Mouse (Mus musculus) adrenal gland, postnatal 10 days (tissue): ENCODE results near the gene A030014E15Rik. TPM values are rescaled to one million over a fixed set of nuclear protein-coding genes. Genes with fewer than 3 reads are reported as not detected.

Experiments used
- total RNA-seq, 2 experiments: library from RNA; stranded (reverse); gene quantifications; 2 replicates each; pipeline ENCODE4 v1.2.3; 2021

The A030014E15Rik gene
- total RNA-seq, 2 experiments from 2014 or later, result not detected

Other genes starting within 250 kb of the A030014E15Rik start
- gene Mff, start 200.0 kb upstream of the A030014E15Rik start, total RNA-seq, result 100 to 1,000 TPM; 135 to 162 TPM
- not detected for gene Tm4sf20, start 156.5 kb upstream of the A030014E15Rik start, total RNA-seq
- gene Gm47791, start 153.7 kb upstream of the A030014E15Rik start, total RNA-seq, result not detected
- gene Agfg1, start 85.4 kb upstream of the A030014E15Rik start, total RNA-seq, result 10 to 100 TPM; 43.1 TPM
- gene A030005L19Rik, start 11.6 kb upstream of the A030014E15Rik start, total RNA-seq, result not detected
- gene Gm6217, start 6.5 kb downstream of the A030014E15Rik start, total RNA-seq, result not detected
- gene A030003K21Rik, start 18.5 kb downstream of the A030014E15Rik start, total RNA-seq, result not detected
- not detected for gene Gm7544, start 31.1 kb downstream of the A030014E15Rik start, total RNA-seq
- gene Gm47955, start 35.4 kb downstream of the A030014E15Rik start, total RNA-seq, result not detected
- gene Gm47959, start 75.6 kb downstream of the A030014E15Rik start, total RNA-seq, result not detected
- under 1 TPM; 0.15 to 0.36 TPM for gene Slc19a3, start 113.5 kb downstream of the A030014E15Rik start, total RNA-seq
- not detected for gene Krtap28-10, start 117.6 kb downstream of the A030014E15Rik start, total RNA-seq
- gene Gm47969, start 120.0 kb downstream of the A030014E15Rik start, total RNA-seq, result not detected
- gene A030005K14Rik, start 134.5 kb downstream of the A030014E15Rik start, total RNA-seq, result not detected
- gene Krtap28-13, start 136.0 kb downstream of the A030014E15Rik start, total RNA-seq, result not detected
- not detected for gene Ccl20, start 191.8 kb downstream of the A030014E15Rik start, total RNA-seq
- gene Daw1, start 234.8 kb downstream of the A030014E15Rik start, total RNA-seq, result not detected